Mouse (Mus musculus) CH12.LX (cell line): ENCODE results near the gene Syt5. TPM values are rescaled to one million over a fixed set of nuclear protein-coding genes. Genes with fewer than 3 reads are reported as not detected.
A peak's percentile ranks its signal among the peaks of the same experiment; 100 is the strongest.

Source experiments
- DNase-seq: peaks from one replicate; pipeline ENCODE4 v3.0.0-alpha.2; 2013; ENCODE audit errors: extremely low read depth
- H3K27ac ChIP-seq: 2 replicates; pipeline ENCODE4 v1.5.1; 2012; ENCODE audit warnings: low read depth, mild to moderate bottlenecking, control low read depth, moderate library complexity; ENCODE audit not compliant: insufficient read depth
- H3K27me3 ChIP-seq: replicated peaks from 2 replicates; pipeline ENCODE3; 2012; ENCODE audit warnings: inconsistent platforms
- H3K36me3 ChIP-seq, 2 experiments: replicated peaks in 1 of 2; 2 replicates each; pipeline versions ENCODE3 to v1.6.1; 2012; ENCODE audit warnings: inconsistent platforms in 1 of 2, low read length in 1 of 2, mild to moderate bottlenecking in 1 of 2, mixed read lengths in 1 of 2, moderate library complexity in 1 of 2; ENCODE audit not compliant: control insufficient read depth in 1 of 2, insufficient read depth in 1 of 2
- H3K4me1 ChIP-seq, 2 experiments: 2 replicates each; pipeline ENCODE4 v1.6.1; 2012; ENCODE audit warnings: inconsistent platforms in 1 of 2, moderate library complexity in 1 of 2; ENCODE audit not compliant: insufficient read depth in 2 of 2, control insufficient read depth in 1 of 2
- H3K4me2 ChIP-seq: 2 replicates; pipeline ENCODE4 v1.6.1; 2012; ENCODE audit warnings: low read depth, mild to moderate bottlenecking, control low read depth; ENCODE audit not compliant: poor library complexity, insufficient read depth, severe bottlenecking
- H3K4me3 ChIP-seq, 3 experiments: fragments of 150-350 bp in 1 of 3; sonication (generic) in 1 of 3; replicated peaks in 1 of 3; 2 replicates each; pipeline versions ENCODE3 to v1.5.1; 2011 to 2012; ENCODE audit warnings: low read depth in 2 of 3, low read length in 2 of 3, mild to moderate bottlenecking in 2 of 3, moderate library complexity in 2 of 3, control low read depth in 1 of 3, improper control_type of control experiment in 1 of 3, inconsistent platforms in 1 of 3, mixed read lengths in 1 of 3; ENCODE audit not compliant: poor library complexity in 1 of 3
- H3K79me2 ChIP-seq: replicated peaks from 2 replicates; pipeline ENCODE4 v1.6.1; 2012; ENCODE audit warnings: mild to moderate bottlenecking, moderate library complexity; ENCODE audit not compliant: control insufficient read depth, poor library complexity, insufficient read depth, severe bottlenecking; ENCODE audit errors: extremely low read depth
- H3K9ac ChIP-seq: 2 replicates; pipeline ENCODE4 v1.6.1; 2012; ENCODE audit warnings: low read depth, mild to moderate bottlenecking, control low read depth, moderate library complexity; ENCODE audit not compliant: insufficient read depth
- H3K9me3 ChIP-seq: replicated peaks from 2 replicates; pipeline ENCODE3; 2012; ENCODE audit warnings: low read length, inconsistent platforms, mixed read lengths
- CHD1 ChIP-seq: IDR thresholded peaks from 2 replicates; pipeline ENCODE4 v1.6.1; 2012; ENCODE audit warnings: low read depth, low read length, improper control_type of control experiment, inconsistent platforms
- CTCF ChIP-seq, 2 experiments: IDR thresholded peaks in 1 of 2; conservative IDR thresholded peaks in 1 of 2; 2 replicates each; pipeline ENCODE4 v1.5.1; 2011 to 2012; ENCODE audit warnings: low read depth in 2 of 2, low read length in 2 of 2, improper control_type of control experiment in 1 of 2, inconsistent platforms in 1 of 2, mild to moderate bottlenecking in 1 of 2, moderate library complexity in 1 of 2
- E2F4 ChIP-seq: IDR thresholded peaks from 2 replicates; pipeline ENCODE4 v1.6.1; 2011; ENCODE audit warnings: low read depth, low read length, improper control_type of control experiment; ENCODE audit not compliant: insufficient replicate concordance
- ETS1 ChIP-seq: conservative IDR thresholded peaks from 2 replicates; pipeline ENCODE4 v1.6.1; 2012; ENCODE audit warnings: low read depth, mild to moderate bottlenecking, inconsistent platforms, low read length, improper control_type of control experiment, moderate library complexity
- GABPA ChIP-seq: IDR thresholded peaks from 2 replicates; pipeline ENCODE4 v1.6.1; 2012; ENCODE audit warnings: low read depth, low read length, improper control_type of control experiment, inconsistent platforms; ENCODE audit not compliant: insufficient replicate concordance
- JUND ChIP-seq: conservative IDR thresholded peaks from 2 replicates; pipeline ENCODE4 v1.6.1; 2011; ENCODE audit warnings: low read depth, low read length, improper control_type of control experiment
- KAT2A ChIP-seq: IDR thresholded peaks from 2 replicates; pipeline ENCODE4 v1.6.1; 2012; ENCODE audit warnings: low read length, improper control_type of control experiment, inconsistent platforms; ENCODE audit not compliant: insufficient replicate concordance
- MAZ ChIP-seq: IDR thresholded peaks from 2 replicates; pipeline ENCODE4 v1.6.1; 2012; ENCODE audit warnings: low read depth, mild to moderate bottlenecking, inconsistent platforms, low read length, improper control_type of control experiment, moderate library complexity
- MXI1 ChIP-seq: IDR thresholded peaks from 2 replicates; pipeline ENCODE4 v1.6.1; 2011; ENCODE audit warnings: mild to moderate bottlenecking, low read depth, low read length, improper control_type of control experiment
- MYC ChIP-seq: IDR thresholded peaks from 2 replicates; pipeline ENCODE4 v1.6.1; 2011; ENCODE audit warnings: low read depth, mild to moderate bottlenecking, improper control_type of control experiment, low read length
- POLR2AphosphoS2 ChIP-seq: IDR thresholded peaks from 2 replicates; pipeline ENCODE4 v1.6.1; 2011; ENCODE audit warnings: low read depth, low read length, improper control_type of control experiment
- TBP ChIP-seq: conservative IDR thresholded peaks from 2 replicates; pipeline ENCODE4 v1.6.1; 2011; ENCODE audit warnings: low read depth, low read length, improper control_type of control experiment
- TCF12 ChIP-seq: IDR thresholded peaks from 2 replicates; pipeline ENCODE4 v1.6.1; 2014; ENCODE audit warnings: low read depth, mild to moderate bottlenecking, inconsistent platforms, low read length, improper control_type of control experiment
- USF2 ChIP-seq: conservative IDR thresholded peaks from 2 replicates; pipeline ENCODE4 v1.6.1; 2011; ENCODE audit warnings: low read depth, low read length, improper control_type of control experiment
- ZC3H11A ChIP-seq: IDR thresholded peaks from 2 replicates; pipeline ENCODE4 v1.6.1; 2012; ENCODE audit warnings: low read depth, mild to moderate bottlenecking, inconsistent platforms, low read length, improper control_type of control experiment
- ZMIZ1 ChIP-seq: IDR thresholded peaks from 2 replicates; pipeline ENCODE4 v1.6.1; 2012; ENCODE audit warnings: low read depth, mild to moderate bottlenecking, inconsistent platforms, low read length, improper control_type of control experiment
- ZNF384 ChIP-seq: IDR thresholded peaks from 2 replicates; pipeline ENCODE4 v1.6.1; 2012; ENCODE audit warnings: low read depth, low read length, improper control_type of control experiment, inconsistent platforms
- dilution Hi-C: fragments of 300-500 bp; cut with MboI; formaldehyde crosslinking; loops from 2 replicates; pipeline ENCODE4 v1.14.3; 2020; ENCODE audit warnings: low sequenced_read_pairs; ENCODE audit not compliant: extremely low pct_unique_long_range_greater_than_20kb, extremely low pct_ligation_motif_present
- in situ Hi-C: fragments of 300-500 bp; cut with MboI; formaldehyde crosslinking; loops from 3 replicates; pipeline ENCODE4 v1.14.3; 2019; ENCODE audit warnings: low sequenced_read_pairs, low pct_ligation_motif_present, low pct_unique_long_range_greater_than_20kb, mixed read lengths
- polyA plus RNA-seq: library from polyadenylated mRNA; unstranded; fragments of >175 nt; gene quantifications from 2 replicates; pipeline ENCODE4 v1.2.1, GENCODE M21; 2012; ENCODE audit warnings: low read depth; ENCODE audit not compliant: insufficient read length
- total RNA-seq, 2 experiments: library from RNA; depleted of rRNA; stranded (reverse); fragments of 300-350 nt in 1 of 2; fragments of >200 nt in 1 of 2; gene quantifications; 2 replicates each; pipeline ENCODE4 v1.2.3; 2012 to 2014

Gene Syt5
- total and polyA plus RNA-seq, 3 experiments, result 0.20 to 0.68 (median 0.30) TPM

DNA sequence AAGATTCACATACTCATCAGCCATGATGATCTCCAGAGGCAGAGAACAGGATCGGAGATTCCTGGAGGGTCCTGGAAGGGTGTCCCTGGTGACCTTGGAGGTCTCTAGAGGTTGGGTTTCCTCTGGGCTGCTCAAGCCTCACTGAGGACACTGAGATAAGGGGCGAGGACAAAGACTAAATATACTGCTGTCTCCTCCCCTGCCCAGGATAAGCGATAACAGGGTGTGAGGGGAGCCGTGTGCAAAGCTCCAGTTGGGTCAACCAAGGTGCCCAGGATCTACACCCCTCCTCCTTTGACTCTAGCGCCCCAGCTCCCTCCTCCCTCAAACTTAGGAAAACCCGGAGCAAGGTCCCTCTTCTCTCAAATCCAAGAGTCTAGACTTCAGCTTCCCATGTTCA lies 25.0 kb downstream of the Syt5 start:
- Histone ChIP-seq H3K9me3 (no peaks in the 10 kb centered on the region), H3K36me3 (no peaks in the 10 kb centered on the region), H3K4me3 (no peak overlapping the region), H3K4me1 (peaks cover 3 to 12% of the 10 kb centered on the region in 2 experiments), H3K79me2 (no peaks in the 10 kb centered on the region), H3K9ac (no peak overlapping the region), H3K4me2 (no peak overlapping the region), H3K27ac (no peak overlapping the region), H3K27me3 (no peaks in the 10 kb centered on the region)
- dilution Hi-C loops, result no loop called here
- no peak for TF ChIP-seq TBP
- no peak for TF ChIP-seq GABPA
- TF ChIP-seq MXI1, result no peak
- no peak for TF ChIP-seq E2F4
- no peak for TF ChIP-seq ETS1
- no peak for TF ChIP-seq ZMIZ1
- in situ Hi-C loops, result no loop called here
- DNase-seq, result no peak

DNA sequence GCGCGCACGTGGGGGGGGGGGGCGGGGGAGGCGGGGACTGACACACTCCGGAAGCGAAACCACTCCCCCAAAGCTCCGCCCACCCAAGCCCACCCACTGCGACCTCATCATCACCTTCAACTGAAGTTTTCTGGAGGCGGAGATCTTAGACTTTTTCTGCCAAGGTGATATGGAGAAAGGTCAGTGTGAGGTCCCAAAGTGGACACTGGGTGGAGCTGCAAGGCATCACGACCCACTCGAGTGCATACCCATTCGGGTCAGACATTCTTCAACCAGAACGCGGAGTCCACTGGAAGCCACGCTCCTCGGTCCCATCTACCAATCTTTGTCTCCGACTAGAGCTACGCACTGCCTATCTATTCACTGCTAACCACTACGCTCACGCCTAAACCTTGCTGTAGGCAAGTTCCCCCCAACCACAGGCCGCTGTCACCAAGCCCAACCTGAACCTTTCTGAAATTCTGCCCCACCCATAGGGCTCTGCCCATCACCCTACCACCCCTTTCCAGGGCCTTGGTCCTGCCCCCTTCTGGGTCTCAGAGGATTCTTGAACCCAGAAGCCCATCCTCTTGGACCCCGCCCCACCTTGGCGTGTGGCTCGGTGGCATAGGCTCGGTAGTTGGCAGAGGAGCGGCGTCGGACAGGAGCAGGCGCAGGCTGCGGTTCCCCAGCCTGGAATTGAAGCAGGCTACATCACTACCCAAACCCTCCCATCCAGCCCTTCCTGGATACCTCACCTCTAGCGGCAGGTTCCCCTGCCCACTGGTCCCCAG lies 25.9 kb downstream of the Syt5 start:
- no peaks in the 10 kb centered on the region for H3K27me3 ChIP-seq
- no peaks in the 10 kb centered on the region for H3K36me3 ChIP-seq
- no peak for DNase-seq
- H3K4me3 ChIP-seq, result no peak overlapping the region
- no peak overlapping the region for H3K9ac ChIP-seq
- no peaks in the 10 kb centered on the region for H3K79me2 ChIP-seq
- no peak overlapping the region for H3K27ac ChIP-seq
- H3K4me2 ChIP-seq, result no peak overlapping the region
- TF ChIP-seq E2F4 (no peak), ZNF384 (no peak), MXI1 (no peak), JUND (no peak), TCF12 (no peak), CTCF (conservative IDR thresholded peaks at IDR 0.05 in 1 of 2, IDR thresholded peaks at IDR 0.05 in 1 of 2; ENCODE audit: low read depth in 2 of 2, low read length in 2 of 2) (peak in 1 of 2 experiments; percentile 6; a peak in 1 of 4 replicates)
- in situ Hi-C loops, result no loop called here
- dilution Hi-C loops, result no loop called here
- H3K4me1 ChIP-seq, result peaks cover 5 to 14% of the 10 kb centered on the region in 2 experiments; a peak in 3 of 4 replicates
- no peaks in the 10 kb centered on the region for H3K9me3 ChIP-seq

DNA sequence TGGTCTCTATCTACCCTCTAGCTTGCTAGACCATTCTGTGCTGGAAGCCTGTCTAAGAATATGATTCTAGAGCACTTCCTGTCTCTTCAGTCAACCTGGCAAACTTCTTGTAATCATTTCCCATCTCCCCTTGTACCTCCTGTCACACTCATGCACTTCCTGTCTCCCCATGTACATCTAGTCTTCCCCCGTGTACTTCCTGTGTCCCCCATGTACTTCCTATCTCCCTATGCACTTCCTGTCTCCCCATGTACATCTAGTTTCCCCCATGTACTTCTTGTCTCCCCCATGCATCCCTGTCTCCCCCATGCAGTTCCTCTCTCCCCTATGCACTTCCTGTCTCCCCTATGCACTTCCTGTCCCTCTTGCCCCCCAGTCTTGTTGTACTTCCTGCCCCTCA lies 28.9 kb downstream of the Syt5 start:
- Histone ChIP-seq H3K79me2 (no peaks in the 10 kb centered on the region), H3K9ac (no peak overlapping the region), H3K4me2 (no peak overlapping the region), H3K36me3 (no peaks in the 10 kb centered on the region), H3K4me3 (no peak overlapping the region), H3K9me3 (no peaks in the 10 kb centered on the region), H3K4me1 (peaks cover 6 to 21% of the 10 kb centered on the region in 2 experiments; a peak in 3 of 4 replicates), H3K27ac (no peak overlapping the region), H3K27me3 (no peaks in the 10 kb centered on the region)
- DNase-seq, result no peak
- TF ChIP-seq MAZ (no peak), TCF12 (no peak), USF2 (no peak), KAT2A (no peak), CHD1 (no peak), MYC (no peak), MXI1 (no peak), POLR2AphosphoS2 (no peak), ZNF384 (no peak), JUND (no peak), ZC3H11A (no peak)
- dilution Hi-C loops (no loop called here), in situ Hi-C loops (loop anchor here (10.0 kb wide), 1 partner anchor 394 kb away; no protein-coding TSS in a partner anchor)
